Mouse (Mus musculus) hindbrain, embryonic 16.5 days (tissue): ENCODE data around the gene Kcna7. TPM values are rescaled to one million over a fixed set of nuclear protein-coding genes. Genes with fewer than 3 reads are reported as not detected.

Experiments used
- ATAC-seq: fragments of 200-750 bp; cut with Nextera tagmentation; 2 replicates; pipeline ENCODE4 v1.8.0; 2017; ENCODE audit warnings: moderate TSS enrichment, moderate library complexity
- H3K27ac ChIP-seq: fragments of 300-500 bp; sonication (generic); 2 replicates; pipeline ENCODE4 v1.5.1; 2014; ENCODE audit warnings: low read depth, mild to moderate bottlenecking, control low read depth, low read length, moderate library complexity
- H3K27me3 ChIP-seq: fragments of 300-500 bp; sonication (generic); replicated peaks from 2 replicates; pipeline ENCODE4 v1.6.1; 2014; ENCODE audit warnings: low read length; ENCODE audit not compliant: control insufficient read depth, insufficient read depth
- H3K36me3 ChIP-seq: fragments of 300-500 bp; sonication (generic); 2 replicates; pipeline ENCODE4 v1.6.1; 2014; ENCODE audit warnings: mild to moderate bottlenecking, low read length, moderate library complexity, mixed read lengths; ENCODE audit not compliant: control insufficient read depth, insufficient read depth
- H3K4me1 ChIP-seq: fragments of 300-500 bp; sonication (generic); 2 replicates; pipeline ENCODE4 v1.6.1; 2014; ENCODE audit warnings: low read depth, low read length; ENCODE audit not compliant: control insufficient read depth, insufficient read depth
- H3K4me2 ChIP-seq: fragments of 300-500 bp; sonication (generic); 2 replicates; pipeline ENCODE4 v1.6.1; 2014; ENCODE audit warnings: mild to moderate bottlenecking, low read length, control low read depth, moderate library complexity
- H3K4me3 ChIP-seq: fragments of 300-500 bp; sonication (generic); 2 replicates; pipeline ENCODE4 v1.5.1; 2014; ENCODE audit warnings: mild to moderate bottlenecking, low read length, control low read depth, moderate library complexity
- H3K9ac ChIP-seq: fragments of 300-500 bp; sonication (generic); 2 replicates; pipeline ENCODE4 v1.6.1; 2014; ENCODE audit warnings: low read depth, mild to moderate bottlenecking, control low read depth, low read length, moderate library complexity
- H3K9me3 ChIP-seq: fragments of 300-500 bp; sonication (generic); 2 replicates; pipeline ENCODE4 v1.6.1; 2014; ENCODE audit warnings: mild to moderate bottlenecking, low read length, moderate library complexity; ENCODE audit not compliant: control insufficient read depth
- WGBS: fragments of 180-500 bp; shearing (Covaris S2); extraction: QIAGEN DNeasy Blood & Tissue Kit; methylation state at CpG from one replicate; pipeline ENCODE4 v1.1.7; 2014; 5-methylcytosine and 5-hydroxymethylcytosine counted together
- polyA plus RNA-seq: library from polyadenylated mRNA; unstranded; fragments of >200 nt; fragmentation: Nextera tagmentation; extraction: Ambion mirVana; gene quantifications from 2 replicates; pipeline ENCODE4 v1.2.1, GENCODE M21; 2015

Kcna7 gene
- polyA plus RNA-seq, 1 experiment from 2014 or later: 0.06 TPM

GRCm38 (mm10) chr7:45366652-45367019, 38.8 kb upstream of the Kcna7 start, which contains the start of gene Ppfia3:
TSS of gene Ppfia3 (minus strand) at chr7:45367019.
- Histone ChIP-seq H3K9ac (peak within 1 kb of the TSS; percentile 96), H3K4me2 (peak within 1 kb of the TSS; percentile 75), H3K9me3 (no peaks in the 10 kb centered on the region), H3K4me1 (peaks cover 43% of the 10 kb centered on the region), H3K4me3 (peak within 1 kb of the TSS; percentile 87), H3K36me3 (no peaks in the 10 kb centered on the region), H3K27me3 (peaks cover 5% of the 10 kb centered on the region; the same call in 1 of the 2 replicates), H3K27ac (peak within 1 kb of the TSS; percentile 79)
- ATAC-seq: peak; percentile 43
- WGBS: 0% methylated on average over 9 of the region's 26 CpGs

GRCm38 (mm10) chr7:45367020-45367880, 38.2 kb upstream of the Kcna7 start:
- peaks cover 37% of the 10 kb centered on the region for H3K4me1 ChIP-seq
- H3K27ac ChIP-seq: peak overlapping the region; percentile 79
- H3K9me3 ChIP-seq: no peaks in the 10 kb centered on the region
- peak overlapping the region; percentile 87 for H3K4me3 ChIP-seq
- H3K9ac ChIP-seq: peak overlapping the region; percentile 96
- H3K4me2 ChIP-seq: peak overlapping the region; percentile 75
- H3K36me3 ChIP-seq: no peaks in the 10 kb centered on the region
- ATAC-seq: peak; percentile 86
- peaks cover 5% of the 10 kb centered on the region; the same call in 1 of the 2 replicates for H3K27me3 ChIP-seq
- WGBS: under 1% methylated on average over 66 of the region's 70 CpGs

GRCm38 (mm10) chr7:45368178-45368577, 37.3 kb upstream of the Kcna7 start:
- ATAC-seq: no peak
- 81% methylated on average over 12 of the region's 15 CpGs for WGBS
- Histone ChIP-seq H3K27ac (no peak overlapping the region; the same call in 1 of the 2 replicates), H3K9me3 (no peaks in the 10 kb centered on the region), H3K36me3 (no peaks in the 10 kb centered on the region; the same call in 1 of the 2 replicates), H3K4me1 (peaks cover 36% of the 10 kb centered on the region), H3K4me2 (peak overlapping the region; percentile 74), H3K4me3 (peak overlapping the region; percentile 87), H3K27me3 (peaks cover 5% of the 10 kb centered on the region; the same call in 1 of the 2 replicates), H3K9ac (peak overlapping the region; percentile 70)

GRCm38 (mm10) chr7:45369022-45369745, 36.3 kb upstream of the Kcna7 start:
- Histone ChIP-seq H3K27ac (no peak overlapping the region), H3K9me3 (no peaks in the 10 kb centered on the region), H3K4me1 (peaks cover 34% of the 10 kb centered on the region), H3K4me3 (peak overlapping the region; percentile 54), H3K36me3 (peaks cover 6% of the 10 kb centered on the region), H3K27me3 (peaks cover 5% of the 10 kb centered on the region; the same call in 1 of the 2 replicates), H3K9ac (peak overlapping the region; percentile 68; the same call in 1 of the 2 replicates), H3K4me2 (peak overlapping the region; percentile 91)
- WGBS: 74% methylated on average over 16 of the region's 16 CpGs
- no peak for ATAC-seq

- peak overlapping the region; percentile 68 for H3K9ac ChIP-seq
- peaks cover 29% of the 10 kb centered on the region for H3K4me1 ChIP-seq
- H3K9me3 ChIP-seq: no peaks in the 10 kb centered on the region
- peak overlapping the region; percentile 48; the same call in 1 of the 2 replicates for H3K27ac ChIP-seq
- peaks cover 5% of the 10 kb centered on the region; the same call in 1 of the 2 replicates for H3K27me3 ChIP-seq
- peak overlapping the region; percentile 54 for H3K4me3 ChIP-seq
- ATAC-seq: no peak; the same call in 1 of the 2 replicates
- 9% methylated on average over 45 of the region's 52 CpGs for WGBS
- peak overlapping the region; percentile 91 for H3K4me2 ChIP-seq
- H3K36me3 ChIP-seq: peaks cover 10% of the 10 kb centered on the region
Observed at GRCm38 (mm10) chr7:45369836-45370474, 35.5 kb upstream of the Kcna7 start.

- H3K27me3 ChIP-seq: peaks cover 5% of the 10 kb centered on the region; the same call in 1 of the 2 replicates
- peak within 1 kb of the TSS; percentile 54 for H3K4me3 ChIP-seq
- H3K27ac ChIP-seq: peak within 1 kb of the TSS; percentile 48; the same call in 1 of the 2 replicates
- no peaks in the 10 kb centered on the region for H3K9me3 ChIP-seq
- H3K4me2 ChIP-seq: peak within 1 kb of the TSS; percentile 91
- peak within 1 kb of the TSS; percentile 68 for H3K9ac ChIP-seq
- peaks cover 23% of the 10 kb centered on the region for H3K4me1 ChIP-seq
- 10% methylated on average over 28 of the region's 28 CpGs for WGBS
- peak; percentile 61 for ATAC-seq
- H3K36me3 ChIP-seq: peaks cover 15% of the 10 kb centered on the region
Observed at GRCm38 (mm10) chr7:45370475-45371311, 34.8 kb upstream of the Kcna7 start, which contains the start of gene Lin7b. TSS of gene Lin7b (minus strand) at chr7:45370583.

- WGBS: 81% methylated on average over 5 of the region's 5 CpGs
Observed at GRCm38 (mm10) chr7:45372371-45372770, 33.1 kb upstream of the Kcna7 start.

GRCm38 (mm10) chr7:45374620-45375019, 30.8 kb upstream of the Kcna7 start:
- Histone ChIP-seq H3K27ac (no peak overlapping the region), H3K9me3 (no peaks in the 10 kb centered on the region), H3K4me2 (no peak overlapping the region), H3K4me3 (no peak overlapping the region), H3K27me3 (no peaks in the 10 kb centered on the region), H3K36me3 (peaks cover 47% of the 10 kb centered on the region), H3K4me1 (peaks cover 7% of the 10 kb centered on the region), H3K9ac (no peak overlapping the region)
- WGBS: 94% methylated on average over 8 of the region's 8 CpGs
- no peak for ATAC-seq

More at GRCm38 (mm10) chr7:45372371-45372770, 33.1 kb upstream of the Kcna7 start:
- Histone ChIP-seq H3K9ac (no peak overlapping the region), H3K9me3 (no peaks in the 10 kb centered on the region), H3K4me2 (no peak overlapping the region), H3K4me1 (peaks cover 20% of the 10 kb centered on the region), H3K4me3 (no peak overlapping the region), H3K36me3 (peaks cover 32% of the 10 kb centered on the region), H3K27ac (no peak overlapping the region), H3K27me3 (peaks cover 5% of the 10 kb centered on the region; the same call in 1 of the 2 replicates)
- no peak for ATAC-seq
